Mouse (Mus musculus) kidney, embryonic 15.5 days (tissue): Measurements from ENCODE around the gene Fam107a. TPM values are rescaled to one million over a fixed set of nuclear protein-coding genes. Genes with fewer than 3 reads are reported as not detected.

ENCODE experiments used
- ATAC-seq: fragments of 200-750 bp; cut with Nextera tagmentation; replicated peaks from 2 replicates; pipeline ENCODE4 v1.8.0; 2017; ENCODE audit warnings: moderate TSS enrichment; ENCODE audit not compliant: low FRiP score
- H3K27ac ChIP-seq: fragments of 300-500 bp; sonication (generic); 2 replicates; pipeline ENCODE4 v1.5.1; 2015; ENCODE audit warnings: mild to moderate bottlenecking, inconsistent platforms
- H3K27me3 ChIP-seq: fragments of 300-500 bp; sonication (generic); 2 replicates; pipeline ENCODE4 v1.6.1; 2015; ENCODE audit warnings: inconsistent platforms
- H3K36me3 ChIP-seq: fragments of 300-500 bp; sonication (generic); 2 replicates; pipeline ENCODE4 v1.6.1; 2015; ENCODE audit warnings: inconsistent platforms
- H3K4me1 ChIP-seq: fragments of 300-500 bp; sonication (generic); 2 replicates; pipeline ENCODE4 v1.6.1; 2015; ENCODE audit warnings: inconsistent platforms
- H3K4me2 ChIP-seq: fragments of 300-500 bp; sonication (generic); 2 replicates; pipeline ENCODE4 v1.6.1; 2015; ENCODE audit warnings: moderate library complexity, mild to moderate bottlenecking, inconsistent platforms
- H3K4me3 ChIP-seq: fragments of 300-500 bp; sonication (generic); replicated peaks from 2 replicates; pipeline ENCODE4 v1.5.1; 2015; ENCODE audit warnings: mild to moderate bottlenecking, inconsistent platforms
- H3K9ac ChIP-seq: fragments of 300-500 bp; sonication (generic); 2 replicates; pipeline ENCODE4 v1.6.1; 2015; ENCODE audit warnings: mild to moderate bottlenecking, inconsistent platforms
- H3K9me3 ChIP-seq: fragments of 300-500 bp; sonication (generic); replicated peaks from 2 replicates; pipeline ENCODE4 v1.6.1; 2016; ENCODE audit warnings: inconsistent platforms
- WGBS: fragments of 180-500 bp; shearing (Covaris S2); methylation state at CpG from one replicate; pipeline ENCODE4 v1.1.7; 2015; ENCODE audit warnings: mixed read lengths; 5-methylcytosine and 5-hydroxymethylcytosine counted together
- polyA plus RNA-seq: library from polyadenylated mRNA; unstranded; fragments of >200 nt; fragmentation: Nextera tagmentation; extraction: Ambion mirVana; gene quantifications from 2 replicates; pipeline ENCODE4 v1.2.1, GENCODE M21; 2015

Gene Fam107a
- polyA plus RNA-seq, 1 experiment from 2014 or later = 5.7 TPM

DNA sequence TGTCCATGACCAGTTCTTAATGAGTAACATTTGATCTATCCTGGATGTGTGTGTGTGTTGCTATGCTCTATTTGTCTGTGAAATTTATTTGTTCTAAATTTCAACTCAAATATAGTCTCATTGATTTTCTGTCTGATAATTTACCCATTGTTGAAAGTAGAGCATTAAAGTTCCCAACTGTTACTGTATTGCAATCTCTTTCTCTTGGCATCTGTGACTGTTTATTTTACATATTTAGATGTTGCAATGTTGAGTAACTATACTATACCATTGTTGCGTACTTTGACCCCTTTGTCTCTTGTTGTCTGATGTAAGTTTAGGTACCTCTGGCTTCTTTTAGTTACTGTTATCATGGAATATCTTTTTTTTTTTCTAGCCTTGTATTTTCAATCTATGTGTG is 53.4 kb downstream of the Fam107a start:
- Histone ChIP-seq H3K27me3 (no peaks in the 10 kb centered on the region), H3K9me3 (no peaks in the 10 kb centered on the region), H3K4me2 (no peak overlapping the region), H3K4me3 (no peak overlapping the region), H3K27ac (no peak overlapping the region), H3K4me1 (no peaks in the 10 kb centered on the region), H3K9ac (no peak overlapping the region), H3K36me3 (no peaks in the 10 kb centered on the region)
- WGBS = 94% methylated on average over 1 of the region's 1 CpGs
- no peak for ATAC-seq

DNA sequence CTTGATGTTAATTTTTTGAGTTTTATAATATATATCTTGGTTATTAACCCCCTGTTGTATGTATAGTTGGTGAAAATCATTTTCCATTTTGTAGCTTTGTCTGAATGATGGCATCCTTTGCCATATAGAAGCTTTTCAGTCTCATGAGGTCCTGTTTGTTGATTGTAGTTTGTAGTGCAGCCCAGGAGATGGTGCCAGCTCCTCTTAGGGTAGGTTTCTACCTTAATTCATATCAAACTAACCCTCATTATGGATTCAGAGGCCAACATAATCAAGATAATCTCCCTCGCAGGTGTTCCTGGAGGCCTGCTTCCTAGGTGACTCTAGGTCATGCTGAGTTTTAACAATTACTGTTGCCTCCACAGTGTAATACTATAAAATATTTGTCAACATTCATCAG is 55.6 kb downstream of the Fam107a start:
- no peaks in the 10 kb centered on the region for H3K9me3 ChIP-seq
- no peak overlapping the region for H3K9ac ChIP-seq
- no peak overlapping the region for H3K4me2 ChIP-seq
- WGBS = 64% methylated on average over 1 of the region's 1 CpGs
- H3K36me3 ChIP-seq = no peaks in the 10 kb centered on the region
- ATAC-seq = no peak
- H3K27me3 ChIP-seq = no peaks in the 10 kb centered on the region
- H3K4me1 ChIP-seq = 0 out of 2 replicates have a peak, but pooled peaks cover 4% of the 10 kb centered on the region
- H3K27ac ChIP-seq = no peak overlapping the region
- H3K4me3 ChIP-seq = no peak overlapping the region

DNA sequence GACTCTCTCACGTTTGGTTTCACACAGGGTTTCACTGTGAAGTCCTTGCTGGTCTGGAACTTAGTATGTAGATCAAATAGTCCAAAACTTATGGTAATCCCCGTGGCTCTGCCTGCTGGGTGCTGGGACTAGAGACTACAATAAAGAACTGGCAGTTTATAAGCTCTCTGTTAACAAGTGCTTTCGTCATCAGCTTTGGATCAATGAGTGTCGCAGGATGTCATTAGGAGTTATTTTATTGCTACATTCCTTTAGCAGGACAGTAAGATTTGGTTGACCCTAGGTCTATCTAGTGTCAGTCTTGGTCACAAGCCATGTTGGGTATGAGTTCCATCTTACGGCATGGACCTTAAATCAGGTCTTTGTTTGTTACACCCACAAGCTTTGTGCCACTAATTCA is 57.6 kb downstream of the Fam107a start:
- WGBS = 75% methylated on average over 5 of the region's 5 CpGs
- Histone ChIP-seq H3K27ac (no peak overlapping the region), H3K4me2 (no peak overlapping the region), H3K9ac (no peak overlapping the region), H3K4me3 (no peak overlapping the region), H3K27me3 (0 out of 2 replicates have a peak, but pooled peaks cover 3% of the 10 kb centered on the region), H3K4me1 (0 out of 2 replicates have a peak, but pooled peaks cover 4% of the 10 kb centered on the region), H3K36me3 (no peaks in the 10 kb centered on the region), H3K9me3 (no peaks in the 10 kb centered on the region)
- ATAC-seq = no peak

DNA sequence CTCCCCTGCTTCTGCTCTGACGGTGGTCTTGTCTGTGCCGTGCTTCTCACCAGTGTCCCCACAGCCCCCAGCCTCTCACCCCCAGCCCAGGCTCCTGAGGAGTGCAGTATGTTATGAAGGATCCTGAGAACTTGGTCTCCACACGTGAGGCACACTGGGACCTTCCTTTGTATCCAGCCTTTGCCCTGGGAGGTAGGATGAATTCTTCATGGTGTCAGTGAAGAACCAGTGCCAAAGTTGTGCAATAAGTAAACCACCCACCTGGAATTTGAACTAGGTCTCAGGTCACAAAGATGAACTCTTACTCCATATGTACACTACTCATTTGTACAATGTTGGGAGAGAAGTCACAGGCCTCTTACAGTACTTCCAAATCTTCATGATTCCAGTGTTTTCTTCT is 58.7 kb downstream of the Fam107a start, which contains the start of gene Acox2:
TSS of gene Acox2 (minus strand) at position 188 of the 400 bp plus-strand sequence.
- Histone ChIP-seq H3K36me3 (no peaks in the 10 kb centered on the region), H3K27me3 (0 out of 2 replicates have a peak, but pooled peaks cover 3% of the 10 kb centered on the region), H3K4me3 (no peak within 1 kb of the TSS), H3K9me3 (no peaks in the 10 kb centered on the region), H3K4me2 (no peak within 1 kb of the TSS), H3K4me1 (0 out of 2 replicates have a peak, but pooled peaks cover 4% of the 10 kb centered on the region), H3K27ac (no peak within 1 kb of the TSS), H3K9ac (no peak within 1 kb of the TSS)
- no peak for ATAC-seq
- WGBS = 73% methylated on average over 3 of the region's 3 CpGs

DNA sequence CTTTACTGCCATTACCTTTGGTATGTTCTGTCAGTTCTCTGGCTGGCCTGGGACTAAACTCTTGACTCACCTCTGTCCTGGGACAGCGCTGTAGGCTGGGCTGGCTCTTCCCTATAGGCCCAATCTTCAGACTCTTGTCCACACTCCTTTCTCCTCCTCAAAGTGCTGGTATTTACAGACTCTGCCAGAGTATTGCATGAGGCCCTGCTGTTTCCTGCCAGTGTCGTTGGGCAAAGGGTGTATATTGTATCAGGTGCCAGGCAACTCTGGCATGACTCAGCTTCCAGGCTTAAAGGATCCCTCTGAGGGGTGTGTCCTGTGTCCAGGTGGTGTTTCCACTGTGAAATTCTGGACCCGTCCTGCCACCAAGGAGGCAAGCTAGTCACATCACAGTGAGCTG is 59.1 kb downstream of the Fam107a start:
- Histone ChIP-seq H3K9ac (no peak overlapping the region), H3K36me3 (no peaks in the 10 kb centered on the region), H3K4me2 (no peak overlapping the region), H3K4me3 (no peak overlapping the region), H3K27me3 (0 out of 2 replicates have a peak, but pooled peaks cover 3% of the 10 kb centered on the region), H3K4me1 (0 out of 2 replicates have a peak, but pooled peaks cover 4% of the 10 kb centered on the region), H3K27ac (no peak overlapping the region), H3K9me3 (no peaks in the 10 kb centered on the region)
- ATAC-seq = no peak
- WGBS = 69% methylated on average over 3 of the region's 3 CpGs

DNA sequence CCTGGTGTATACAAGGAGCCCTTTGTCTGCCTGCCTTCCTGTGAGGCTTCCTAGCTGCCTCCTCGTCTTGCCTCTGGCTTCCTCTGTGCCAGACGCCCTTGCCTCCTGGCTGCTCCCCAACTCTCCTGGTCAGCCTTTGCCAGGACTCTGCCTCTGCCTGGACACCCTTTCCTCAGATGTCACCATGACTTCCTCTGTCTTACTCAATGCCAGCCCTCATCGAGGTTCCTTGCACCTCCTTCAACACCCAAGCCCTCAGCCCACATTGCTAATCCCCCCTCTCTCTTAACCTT is 59.5 kb downstream of the Fam107a start:
- H3K27ac ChIP-seq = no peak overlapping the region
- ATAC-seq = no peak
- H3K9me3 ChIP-seq = no peaks in the 10 kb centered on the region
- H3K9ac ChIP-seq = no peak overlapping the region
- H3K36me3 ChIP-seq = no peaks in the 10 kb centered on the region
- no peak overlapping the region for H3K4me2 ChIP-seq
- H3K4me1 ChIP-seq = 0 out of 2 replicates have a peak, but pooled peaks cover 4% of the 10 kb centered on the region
- 0 out of 2 replicates have a peak, but pooled peaks cover 3% of the 10 kb centered on the region for H3K27me3 ChIP-seq
- no peak overlapping the region for H3K4me3 ChIP-seq
- WGBS = 50% methylated on average over 3 of the region's 3 CpGs

DNA sequence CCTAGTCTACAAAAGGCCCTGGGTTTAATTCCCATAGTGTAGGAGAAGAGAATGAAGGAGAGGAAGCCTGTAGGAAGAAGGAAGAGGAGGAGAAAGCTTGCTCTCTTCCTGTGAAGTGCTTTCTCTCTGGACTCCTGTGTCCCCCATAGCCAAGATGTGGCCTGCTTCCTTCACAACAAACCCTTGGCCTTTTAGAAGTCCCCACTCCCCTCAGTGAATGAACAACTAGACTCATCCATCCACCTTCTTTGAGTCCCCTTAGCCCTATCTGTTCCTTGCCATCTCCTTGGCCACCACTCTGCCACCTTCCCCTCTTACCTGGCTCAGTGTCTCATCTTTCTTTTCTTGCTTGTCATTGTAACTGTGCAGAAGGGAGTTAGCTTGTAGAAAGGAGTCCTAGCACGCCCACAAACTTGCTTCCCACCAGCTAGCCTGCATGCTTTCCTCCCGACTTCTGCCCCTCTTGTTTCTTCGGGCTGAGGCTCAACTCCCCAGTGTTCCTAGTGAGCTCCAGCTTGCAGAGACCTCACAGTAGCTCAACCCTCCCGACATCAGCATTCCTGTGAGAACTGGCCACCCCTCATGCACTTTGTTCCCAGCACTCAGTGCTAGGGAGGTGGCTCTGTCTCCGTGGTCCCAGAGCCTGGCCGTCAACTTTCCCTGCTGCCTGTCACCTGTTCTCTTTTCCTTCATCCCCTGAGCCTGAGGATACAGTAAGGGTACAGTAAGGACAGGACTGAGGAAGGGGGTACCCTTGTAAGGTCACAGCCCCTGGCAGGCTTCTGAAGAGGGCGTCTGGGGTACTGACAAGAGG is 60.1 kb downstream of the Fam107a start:
- H3K4me3 ChIP-seq = no peak overlapping the region
- WGBS = 55% methylated on average over 7 of the region's 7 CpGs
- H3K4me1 ChIP-seq = 0 out of 2 replicates have a peak, but pooled peaks cover 4% of the 10 kb centered on the region
- ATAC-seq = no peak
- no peaks in the 10 kb centered on the region for H3K9me3 ChIP-seq
- H3K27ac ChIP-seq = no peak overlapping the region
- 0 out of 2 replicates have a peak, but pooled peaks cover 3% of the 10 kb centered on the region for H3K27me3 ChIP-seq
- no peak overlapping the region for H3K4me2 ChIP-seq
- no peaks in the 10 kb centered on the region for H3K36me3 ChIP-seq
- H3K9ac ChIP-seq = no peak overlapping the region

DNA sequence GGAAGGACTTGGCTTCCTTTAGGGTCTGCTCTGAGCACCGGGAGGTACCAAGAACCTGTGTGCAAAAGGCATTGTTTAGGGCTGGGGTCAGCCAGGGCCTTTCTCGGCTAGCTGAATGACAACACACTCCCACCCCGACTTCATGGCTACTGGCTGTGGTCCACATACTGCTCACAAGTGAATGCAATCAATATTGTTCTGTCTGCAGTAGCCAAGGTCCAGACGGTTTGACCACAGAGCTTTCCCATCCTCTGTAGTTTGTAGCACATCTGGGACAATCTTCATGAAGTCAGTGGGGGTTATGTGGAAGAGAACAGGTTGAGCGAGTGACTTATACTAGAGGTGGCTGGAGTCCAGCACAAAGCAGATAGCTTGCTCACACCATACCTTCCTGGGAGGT is 60.9 kb downstream of the Fam107a start:
- H3K4me1 ChIP-seq = 0 out of 2 replicates have a peak, but pooled peaks cover 4% of the 10 kb centered on the region
- H3K36me3 ChIP-seq = no peaks in the 10 kb centered on the region
- no peak for ATAC-seq
- no peak overlapping the region for H3K9ac ChIP-seq
- 65% methylated on average over 5 of the region's 5 CpGs for WGBS
- H3K27ac ChIP-seq = no peak overlapping the region
- no peak overlapping the region for H3K4me3 ChIP-seq
- no peak overlapping the region for H3K4me2 ChIP-seq
- 0 out of 2 replicates have a peak, but pooled peaks cover 3% of the 10 kb centered on the region for H3K27me3 ChIP-seq
- H3K9me3 ChIP-seq = no peaks in the 10 kb centered on the region

DNA sequence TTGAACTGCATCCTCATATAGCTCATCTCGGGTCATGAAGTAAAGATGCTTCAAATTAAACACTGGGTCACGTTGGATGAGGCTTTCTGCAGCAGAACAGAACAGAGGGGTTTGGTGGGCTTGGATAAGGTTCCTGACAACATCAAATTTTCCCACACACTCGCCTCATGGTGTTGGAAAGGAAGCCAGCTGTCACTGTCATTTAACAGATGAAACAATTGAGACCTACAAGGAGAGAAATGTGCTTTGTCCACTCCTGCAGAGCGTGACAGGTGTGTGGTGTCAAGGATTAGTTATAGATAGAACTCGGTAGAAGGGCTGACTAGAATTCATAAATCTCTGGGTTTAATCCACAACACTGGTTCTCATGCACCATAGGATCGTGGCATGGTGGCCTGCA is 61.8 kb downstream of the Fam107a start:
- 68% methylated on average over 6 of the region's 6 CpGs for whole genome bisulfite sequencing
- Histone ChIP-seq H3K4me2 (no peak overlapping the region), H3K36me3 (no peaks in the 10 kb centered on the region)

DNA sequence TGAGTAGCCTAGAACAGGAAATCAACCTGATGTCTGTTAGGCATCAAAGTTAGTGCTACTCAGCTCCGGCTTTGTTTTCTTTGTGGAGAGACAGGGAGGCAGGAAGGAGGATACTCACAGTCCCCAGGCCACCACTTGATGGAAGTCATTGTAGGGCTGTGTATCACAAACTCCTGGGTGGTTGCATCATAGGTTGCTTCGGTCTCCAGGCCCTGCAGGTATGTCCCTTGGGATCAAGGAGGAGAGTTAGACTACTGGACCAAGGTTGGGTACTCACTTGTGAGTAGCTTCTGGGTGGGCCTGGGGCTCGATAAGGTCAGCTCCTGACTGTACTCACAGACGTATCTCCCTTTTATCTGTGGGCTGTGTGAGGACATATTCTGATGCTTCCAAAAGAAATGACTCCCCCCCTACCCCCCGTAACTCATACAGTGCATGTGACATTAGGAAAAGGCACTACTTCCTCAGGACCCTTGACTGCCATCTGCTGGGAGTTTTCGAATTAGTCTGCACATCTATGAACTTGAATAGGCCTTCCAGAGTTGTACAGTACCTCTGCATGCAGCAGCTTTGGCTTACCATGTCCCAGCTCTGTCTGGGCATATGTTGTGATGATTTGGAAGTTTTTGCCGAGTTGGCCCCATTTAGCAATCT is 62.6 kb downstream of the Fam107a start:
- no peak overlapping the region for H3K9ac ChIP-seq
- H3K36me3 ChIP-seq = no peaks in the 10 kb centered on the region
- 0 out of 2 replicates have a peak, but pooled peaks cover 3% of the 10 kb centered on the region for H3K27me3 ChIP-seq
- no peak for ATAC-seq
- no peak overlapping the region for H3K4me2 ChIP-seq
- H3K4me3 ChIP-seq = no peak overlapping the region
- H3K27ac ChIP-seq = no peak overlapping the region
- H3K9me3 ChIP-seq = no peaks in the 10 kb centered on the region
- 0 out of 2 replicates have a peak, but pooled peaks cover 4% of the 10 kb centered on the region for H3K4me1 ChIP-seq
- WGBS = 71% methylated on average over 7 of the region's 7 CpGs

More for the DNA sequence above, 61.8 kb downstream of the Fam107a start:
- Histone ChIP-seq H3K9ac (no peak overlapping the region), H3K9me3 (no peaks in the 10 kb centered on the region), H3K27me3 (0 out of 2 replicates have a peak, but pooled peaks cover 3% of the 10 kb centered on the region), H3K27ac (no peak overlapping the region), H3K4me1 (0 out of 2 replicates have a peak, but pooled peaks cover 4% of the 10 kb centered on the region), H3K4me3 (no peak overlapping the region)
- ATAC-seq = no peak

DNA sequence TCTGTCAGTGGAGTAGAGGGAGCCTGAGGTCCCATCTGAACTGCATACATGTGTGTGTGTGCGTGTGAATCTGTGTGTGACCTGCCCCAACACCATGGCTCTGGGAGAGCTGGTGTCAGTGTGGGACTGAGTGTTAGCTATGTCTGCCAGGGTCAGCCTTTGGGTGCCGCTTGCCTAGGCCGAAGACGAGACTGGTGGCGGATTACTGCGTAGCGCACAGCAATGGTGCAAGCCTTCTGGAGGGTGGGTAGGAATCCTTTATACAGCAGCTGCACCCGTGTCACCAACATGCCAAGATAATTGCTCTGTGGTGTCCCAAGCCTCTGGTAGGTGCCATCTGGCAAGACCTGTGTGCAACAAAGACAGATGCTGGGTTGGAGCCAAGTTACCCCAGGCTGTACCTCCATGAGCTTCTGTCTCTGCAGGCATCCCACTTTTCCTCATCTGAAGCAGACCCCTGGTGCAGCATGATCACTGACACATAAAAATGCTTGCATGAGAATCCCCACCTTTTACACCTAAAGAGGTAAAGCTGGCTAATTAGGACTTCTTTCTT is 66.4 kb downstream of the Fam107a start:
- Histone ChIP-seq H3K36me3 (no peaks in the 10 kb centered on the region), H3K27ac (no peak overlapping the region), H3K4me3 (no peak overlapping the region), H3K9ac (no peak overlapping the region), H3K9me3 (no peaks in the 10 kb centered on the region), H3K4me1 (no peaks in the 10 kb centered on the region), H3K27me3 (no peaks in the 10 kb centered on the region), H3K4me2 (no peak overlapping the region)
- 92% methylated on average over 8 of the region's 8 CpGs for WGBS
- no peak for ATAC-seq
